22 mouse cellular contexts compared by ENCODE assay signal in the genomic region with DNA sequence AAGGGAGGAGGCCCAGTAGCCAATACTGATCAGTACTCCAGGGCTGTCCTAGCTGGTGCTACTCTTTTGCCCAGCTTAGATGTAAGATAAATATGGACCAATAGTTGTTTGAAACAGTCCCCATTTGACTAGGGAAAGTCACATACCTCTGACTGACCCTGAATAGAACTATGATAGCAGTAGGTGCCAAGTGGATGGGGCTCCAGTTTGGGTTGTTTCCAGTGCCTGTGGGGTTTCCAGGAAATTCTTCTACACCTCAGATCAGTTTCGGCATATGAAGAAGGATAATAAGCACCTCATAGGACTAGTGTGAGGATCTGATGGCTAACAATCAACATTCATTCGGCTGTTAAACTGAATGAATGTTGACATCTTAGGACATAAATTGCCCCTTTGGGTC. TPM values are rescaled to one million over a fixed set of nuclear protein-coding genes. Genes with fewer than 3 reads are reported as not detected.
"Had no signal": no experiment of that assay in that cellular context is flagged by ENCODE, and none has a peak within 500 bp of the region (broad histone marks: within the 10 kb centered on the region; RNA-seq: fewer than 3 reads in every experiment).

No protein-coding gene starts in this region.

- H3K27ac ChIP-seq: embryonic facial prominence, embryonic 10.5 days; embryonic facial prominence, embryonic 12.5 days; embryonic facial prominence, embryonic 13.5 days; embryonic facial prominence, embryonic 15.5 days; forebrain, embryonic 10.5 days; forebrain, embryonic 12.5 days; forebrain, embryonic 13.5 days; forebrain, embryonic 15.5 days; gastrocnemius, adult 2 months; heart, adult 2 months; heart, embryonic 10.5 days had no signal

- ATAC-seq: forebrain, embryonic 13.5 days; forebrain, embryonic 14.5 days; forebrain, embryonic 15.5 days; forebrain, embryonic 16.5 days; forebrain, postnatal 0 days had no signal

- H3K4me1 ChIP-seq: embryonic facial prominence, embryonic 10.5 days; embryonic facial prominence, embryonic 12.5 days; embryonic facial prominence, embryonic 13.5 days; embryonic facial prominence, embryonic 15.5 days; forebrain, embryonic 10.5 days; forebrain, embryonic 12.5 days had no signal

- H3K27me3 ChIP-seq: embryonic facial prominence, embryonic 12.5 days; embryonic facial prominence, embryonic 13.5 days; embryonic facial prominence, embryonic 15.5 days; forebrain, embryonic 12.5 days; forebrain, embryonic 15.5 days; heart, embryonic 12.5 days had no signal

- H3K4me3 ChIP-seq: embryonic facial prominence, embryonic 10.5 days; embryonic facial prominence, embryonic 12.5 days; embryonic facial prominence, embryonic 13.5 days; embryonic facial prominence, embryonic 15.5 days; erythroblast, embryonic 14.5 days; forebrain, embryonic 10.5 days; forebrain, embryonic 12.5 days; forebrain, embryonic 13.5 days; forebrain, embryonic 15.5 days; gastrocnemius, adult 2 months; heart, adult 2 months; heart, embryonic 10.5 days; heart, embryonic 12.5 days had no signal

- DNase-seq: embryo, embryonic 11 days; forebrain, postnatal 0 days; gastrocnemius, adult 2 months; gastrocnemius, postnatal 10 days; gastrocnemius, postnatal 14 days; gastrocnemius, postnatal 25 days; gastrocnemius, postnatal 36 days; heart, adult 18-20 months; heart, adult 2 months had no signal

RNA-seq across cellular contexts. Expression of gene Rapgef4, which starts 36.1 kb away (rescaled TPM):
- polyA plus RNA-seq: erythroblast, embryonic 14.5 days had no signal
